Mouse (Mus musculus): ENCODE measurements around the gene Cse1l. TPM values are rescaled to one million over a fixed set of nuclear protein-coding genes. Genes with fewer than 3 reads are reported as not detected.

The Cse1l gene
- total RNA-seq, 2 experiments from 2014 or later: 40.5 to 42.2 TPM

GRCm38 (mm10) chr2:166974177-166974872 is 68.5 kb downstream of the Cse1l start:
- no peak for DNase-seq

GRCm38 (mm10) chr2:166976356-166976755 is 70.5 kb downstream of the Cse1l start:
- peak; percentile 44 to 47 for DNase-seq

- no peak for DNase-seq
Observed at GRCm38 (mm10) chr2:166977490-166977889, 71.7 kb downstream of the Cse1l start.

- DNase-seq: no peak
Observed at GRCm38 (mm10) chr2:166980161-166980560, 74.3 kb downstream of the Cse1l start.

GRCm38 (mm10) chr2:166983351-166983894 is 77.6 kb downstream of the Cse1l start:
- DNase-seq: no peak

- no peak for DNase-seq
Observed at GRCm38 (mm10) chr2:166990861-166991260, 85.0 kb downstream of the Cse1l start.

- DNase-seq: peak in 1 of 2 experiments; percentile 35
Observed at GRCm38 (mm10) chr2:166991945-166992344, 86.1 kb downstream of the Cse1l start.

- DNase-seq: peak; percentile 20 to 54
Observed at GRCm38 (mm10) chr2:166995021-166995795, 89.4 kb downstream of the Cse1l start.

Other genes starting within 250 kb of the Cse1l start
- 1 to 10 TPM; 5.1 to 6.8 TPM for gene Prex1, start 192.2 kb upstream of the Cse1l start, total RNA-seq (2021)
- gene Trp53rkb, start 113.5 kb upstream of the Cse1l start, total RNA-seq (2021): 1 to 10 TPM; 1.9 to 2.2 TPM
- gene Arfgef2, start 100.5 kb upstream of the Cse1l start, total RNA-seq (2021): 10 to 100 TPM; 48.5 to 49.4 TPM
- gene Stau1, start 90.3 kb downstream of the Cse1l start, total RNA-seq (2021): 10 to 100 TPM; 40.5 to 45.5 TPM
- 10 to 100 TPM in 1 of 2 experiments, 1 to 10 TPM in 1; 9.8 to 10.1 TPM for gene Ddx27, start 109.2 kb downstream of the Cse1l start, total RNA-seq (2021)
- 10 to 100 TPM; 40.6 to 45.6 TPM for gene Znfx1, start 157.0 kb downstream of the Cse1l start, total RNA-seq (2021)

Measured in heart, adult 18-20 months (tissue).